Mouse (Mus musculus) midbrain, embryonic 12.5 days (tissue): ENCODE measurements around the gene Dennd1c. TPM values are rescaled to one million over a fixed set of nuclear protein-coding genes. Genes with fewer than 3 reads are reported as not detected.

Experiments
- ATAC-seq: fragments of 200-750 bp; cut with Nextera tagmentation; 2 replicates; pipeline ENCODE4 v1.8.0; 2017; ENCODE audit warnings: low read depth, moderate TSS enrichment, moderate library complexity; ENCODE audit not compliant: low FRiP score
- H3K27ac ChIP-seq: fragments of 300-500 bp; sonication (generic); replicated peaks from 2 replicates; pipeline ENCODE4 v1.5.1; 2016; ENCODE audit warnings: mild to moderate bottlenecking
- H3K27me3 ChIP-seq: fragments of 300-500 bp; sonication (generic); 2 replicates; pipeline ENCODE4 v1.6.1; 2016; ENCODE audit warnings: mild to moderate bottlenecking
- H3K36me3 ChIP-seq: fragments of 300-500 bp; sonication (generic); 2 replicates; pipeline ENCODE4 v1.6.1; 2016
- H3K4me1 ChIP-seq: fragments of 300-500 bp; sonication (generic); 2 replicates; pipeline ENCODE4 v1.6.1; 2016
- H3K4me2 ChIP-seq: fragments of 300-500 bp; sonication (generic); replicated peaks from 2 replicates; pipeline ENCODE4 v1.6.1; 2016; ENCODE audit warnings: mild to moderate bottlenecking, moderate library complexity
- H3K4me3 ChIP-seq: fragments of 300-500 bp; sonication (generic); 2 replicates; pipeline ENCODE4 v1.5.1; 2016; ENCODE audit warnings: mild to moderate bottlenecking
- H3K9ac ChIP-seq: fragments of 300-500 bp; sonication (generic); replicated peaks from 2 replicates; pipeline ENCODE4 v1.6.1; 2016; ENCODE audit warnings: mild to moderate bottlenecking, moderate library complexity
- H3K9me3 ChIP-seq: fragments of 300-500 bp; sonication (generic); 2 replicates; pipeline ENCODE4 v1.6.1; 2016; ENCODE audit warnings: mild to moderate bottlenecking
- WGBS: fragments of 180-500 bp; shearing (Covaris S2); methylation state at CpG from one replicate; pipeline ENCODE4 v1.1.7; 2016; 5-methylcytosine and 5-hydroxymethylcytosine counted together
- polyA plus RNA-seq: library from polyadenylated mRNA; unstranded; fragments of >200 nt; fragmentation: Nextera tagmentation; extraction: Ambion mirVana; gene quantifications from 2 replicates; pipeline ENCODE4 v1.2.1, GENCODE M21; 2016

The Dennd1c gene
- polyA plus RNA-seq, 1 experiment from 2014 or later: 2.4 TPM

- H3K9me3 ChIP-seq: no peaks in the 10 kb centered on the region
- WGBS: under 1% methylated on average over 38 of the region's 38 CpGs
- peaks cover 26% of the 10 kb centered on the region for H3K4me1 ChIP-seq
- peak overlapping the region; percentile 99 for H3K4me3 ChIP-seq
- peak overlapping the region; percentile 87 for H3K27ac ChIP-seq
- H3K4me2 ChIP-seq: peak overlapping the region; percentile 55
- ATAC-seq: peak; percentile 98
- H3K27me3 ChIP-seq: peaks cover 4% of the 10 kb centered on the region; the same call in 1 of the 2 replicates
- H3K9ac ChIP-seq: no peak overlapping the region; the same call in 1 of the 2 replicates
- peaks cover 24% of the 10 kb centered on the region for H3K36me3 ChIP-seq
Observed at GRCm38 (mm10) chr17:57031661-57032420, 46.5 kb downstream of the Dennd1c start.

GRCm38 (mm10) chr17:57030931-57031660, 47.2 kb downstream of the Dennd1c start, which contains the start of gene Khsrp:
Khsrp (minus strand) TSS chr17:57031522.
- peak; percentile 0; the same call in 1 of the 2 replicates for ATAC-seq
- peak within 1 kb of the TSS; percentile 96 for H3K4me2 ChIP-seq
- no peaks in the 10 kb centered on the region for H3K9me3 ChIP-seq
- peaks cover 31% of the 10 kb centered on the region for H3K36me3 ChIP-seq
- under 1% methylated on average over 75 of the region's 99 CpGs for WGBS
- peak within 1 kb of the TSS; percentile 99 for H3K4me3 ChIP-seq
- peak within 1 kb of the TSS; percentile 94 for H3K27ac ChIP-seq
- H3K4me1 ChIP-seq: peaks cover 26% of the 10 kb centered on the region
- peak within 1 kb of the TSS; percentile 100 for H3K9ac ChIP-seq
- H3K27me3 ChIP-seq: peaks cover 4% of the 10 kb centered on the region; the same call in 1 of the 2 replicates

DNA sequence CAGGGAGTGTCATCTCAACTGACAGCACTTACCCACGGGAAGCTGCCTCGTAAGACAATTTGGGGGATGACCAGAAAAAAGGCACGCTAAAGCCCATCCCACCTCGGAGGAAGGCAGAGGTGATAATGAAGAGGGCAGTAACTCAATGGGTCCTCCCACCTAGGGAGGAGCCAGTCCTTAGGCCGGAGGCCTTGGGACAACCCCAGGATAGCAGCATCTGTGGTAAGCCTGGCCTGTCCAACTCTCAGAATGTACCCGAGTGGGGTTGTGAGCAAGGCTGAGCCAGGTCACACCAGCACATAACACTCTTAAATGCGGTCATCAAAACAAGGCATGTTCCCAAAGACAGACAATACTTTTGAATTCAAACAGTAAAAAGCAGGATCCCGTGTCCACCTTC, 48.6 kb downstream of the Dennd1c start:
- Histone ChIP-seq H3K27ac (no peak overlapping the region), H3K9ac (peak overlapping the region; percentile 100), H3K4me2 (peak overlapping the region; percentile 96), H3K4me1 (peaks cover 26% of the 10 kb centered on the region), H3K4me3 (peak overlapping the region; percentile 99), H3K27me3 (0 out of 2 replicates have a peak, but pooled peaks cover 1% of the 10 kb centered on the region), H3K9me3 (no peaks in the 10 kb centered on the region), H3K36me3 (peaks cover 45% of the 10 kb centered on the region)
- no peak for ATAC-seq
- WGBS: 60% methylated on average over 8 of the region's 8 CpGs

DNA sequence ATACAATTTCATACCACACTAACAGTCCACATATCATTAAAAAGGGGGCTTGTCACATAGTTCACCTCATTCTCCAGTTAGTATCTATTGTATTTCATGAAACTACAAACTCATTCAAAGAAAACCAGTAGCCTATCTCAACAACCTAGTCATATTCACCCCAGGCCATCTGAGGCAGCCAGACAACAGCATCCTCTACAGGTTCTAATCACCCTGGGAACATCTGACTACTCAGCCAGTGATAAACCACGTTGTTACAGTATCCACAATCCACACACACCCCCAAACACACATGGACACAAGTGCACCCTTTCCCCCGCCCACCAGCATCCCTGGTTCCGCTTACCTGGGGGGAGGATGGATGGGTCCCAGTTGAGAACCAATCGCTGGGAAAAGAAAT, 50.8 kb downstream of the Dennd1c start:
- Histone ChIP-seq H3K27ac (no peak overlapping the region), H3K9ac (no peak overlapping the region), H3K36me3 (peaks cover 67% of the 10 kb centered on the region), H3K9me3 (no peaks in the 10 kb centered on the region), H3K4me3 (no peak overlapping the region), H3K27me3 (no peaks in the 10 kb centered on the region), H3K4me2 (no peak overlapping the region), H3K4me1 (peaks cover 20% of the 10 kb centered on the region)
- no peak for ATAC-seq
- 92% methylated on average over 4 of the region's 4 CpGs for WGBS

GRCm38 (mm10) chr17:57020960-57021359, 57.4 kb downstream of the Dennd1c start:
- Histone ChIP-seq H3K9me3 (no peaks in the 10 kb centered on the region), H3K4me2 (no peak overlapping the region), H3K4me1 (no peaks in the 10 kb centered on the region), H3K27ac (no peak overlapping the region), H3K9ac (no peak overlapping the region), H3K36me3 (peaks cover 64% of the 10 kb centered on the region), H3K4me3 (no peak overlapping the region), H3K27me3 (no peaks in the 10 kb centered on the region)
- WGBS: 93% methylated on average over 5 of the region's 5 CpGs
- no peak for ATAC-seq

- Histone ChIP-seq H3K27ac (no peak overlapping the region), H3K4me3 (no peak overlapping the region), H3K36me3 (peaks cover 51% of the 10 kb centered on the region), H3K4me1 (no peaks in the 10 kb centered on the region), H3K9ac (no peak overlapping the region), H3K9me3 (no peaks in the 10 kb centered on the region), H3K4me2 (no peak overlapping the region), H3K27me3 (no peaks in the 10 kb centered on the region)
- no peak for ATAC-seq
- 86% methylated on average over 2 of the region's 2 CpGs for WGBS
Observed at GRCm38 (mm10) chr17:57019693-57020092, 58.6 kb downstream of the Dennd1c start.

Other genes starting within 250 kb of the Dennd1c start
- 6.3 and 8.2 TPM in 2 replicates for gene Rfx2, start 247.5 kb downstream of the Dennd1c start, polyA plus RNA-seq
- not detected in 2 replicates for gene Acsbg2, start 204.1 kb downstream of the Dennd1c start, polyA plus RNA-seq
- 0.50 and 0.63 TPM in 2 replicates for gene 1700061G19Rik, start 203.0 kb downstream of the Dennd1c start, polyA plus RNA-seq
- 102 and 104 TPM in 2 replicates for gene Mllt1, start 143.1 kb downstream of the Dennd1c start, polyA plus RNA-seq
- gene Acer1, start 96.4 kb downstream of the Dennd1c start, polyA plus RNA-seq: not detected in 2 replicates
- gene Clpp, start 88.2 kb downstream of the Dennd1c start, polyA plus RNA-seq: 130 and 137 TPM in 2 replicates
- 31.2 and 33.7 TPM in 2 replicates for gene Alkbh7, start 81.2 kb downstream of the Dennd1c start, polyA plus RNA-seq
- 0.87 TPM in 1 of 2 replicates, not detected in the other for gene Pspn, start 78.5 kb downstream of the Dennd1c start, polyA plus RNA-seq
- 68.6 and 72.9 TPM in 2 replicates for gene Gtf2f1, start 67.2 kb downstream of the Dennd1c start, polyA plus RNA-seq
- 0.34 and 0.72 TPM in 2 replicates for gene Gm17949, start 67.0 kb downstream of the Dennd1c start, polyA plus RNA-seq
- 62.7 and 85.4 TPM in 2 replicates for gene Khsrp, start 47.0 kb downstream of the Dennd1c start, polyA plus RNA-seq
- 0.19 TPM in 1 of 2 replicates, not detected in the other for gene Slc25a41, start 36.9 kb downstream of the Dennd1c start, polyA plus RNA-seq
- gene Crb3, start 19.4 kb downstream of the Dennd1c start, polyA plus RNA-seq: 0.31 and 1.5 TPM in 2 replicates
- gene Slc25a23, start 18.7 kb downstream of the Dennd1c start, polyA plus RNA-seq: 19.0 and 22.3 TPM in 2 replicates
- gene Tubb4a, start 9.3 kb upstream of the Dennd1c start, polyA plus RNA-seq: 189 and 205 TPM in 2 replicates
- 6.9 and 7.8 TPM in 2 replicates for gene Tnfsf9, start 26.8 kb upstream of the Dennd1c start, polyA plus RNA-seq
- 0.29 and 0.38 TPM in 2 replicates for gene Cd70, start 71.3 kb upstream of the Dennd1c start, polyA plus RNA-seq
- gene Tnfsf14, start 115.7 kb upstream of the Dennd1c start, polyA plus RNA-seq: 0.09 TPM in 1 of 2 replicates, not detected in the other
- gene C3, start 149.6 kb upstream of the Dennd1c start, polyA plus RNA-seq: 0.50 and 0.64 TPM in 2 replicates
- gene Gpr108, start 169.9 kb upstream of the Dennd1c start, polyA plus RNA-seq: 23.3 and 24.5 TPM in 2 replicates
- 23.5 and 26.6 TPM in 2 replicates for gene Trip10, start 170.9 kb upstream of the Dennd1c start, polyA plus RNA-seq
- gene Vav1, start 200.6 kb upstream of the Dennd1c start, polyA plus RNA-seq: 2.0 and 2.1 TPM in 2 replicates